Mouse (Mus musculus) urinary bladder, adult 2 months (tissue): Measurements from ENCODE around the gene Cd59a. TPM values are rescaled to one million over a fixed set of nuclear protein-coding genes. Genes with fewer than 3 reads are reported as not detected.
"Not testable (repeated sequence)": the region's sequence is repeated elsewhere in the genome, so short reads cannot be mapped to it uniquely, and the experiment has no call there.

Source experiments
- DNase-seq: peaks from one replicate; pipeline ENCODE4 v3.0.0; 2022; ENCODE audit warnings: low spot score
- polyA plus RNA-seq: library from polyadenylated mRNA; depleted of rRNA; stranded (reverse); fragments of >200 nt; gene quantifications from 2 replicates; pipeline ENCODE4 v1.2.3, GENCODE M21; 2012; rRNA removed

Cd59a gene
- 122 and 131 TPM in 2 replicates for polyA plus RNA-seq

DNA sequence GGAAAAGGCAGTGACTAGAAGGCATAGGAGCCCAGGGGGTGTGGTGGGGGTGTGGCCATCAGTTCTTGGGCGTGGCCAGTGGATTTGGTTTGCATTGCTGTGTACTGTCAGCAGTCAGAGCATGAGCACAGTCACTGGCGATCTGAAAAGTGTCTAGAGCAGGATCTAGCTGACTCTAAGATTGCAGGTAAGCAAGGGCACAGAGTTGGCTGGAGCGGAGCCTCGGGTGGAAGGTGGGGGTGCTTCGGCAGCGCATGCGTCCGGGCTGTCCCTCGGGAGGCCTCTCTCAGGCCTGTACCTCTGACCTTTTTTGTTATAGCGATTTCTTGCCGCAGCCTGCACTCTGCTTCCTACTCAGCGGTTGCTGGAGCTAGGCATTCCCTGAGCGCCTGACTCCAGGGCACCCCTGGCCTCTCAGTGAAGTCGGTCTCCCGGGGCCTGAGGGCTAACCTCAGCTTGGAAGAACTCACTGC is at the start of gene Cd59a:
TSS of gene Cd59a (plus strand) at position 61 of the 473 bp plus-strand sequence.
- peak; percentile 48 for DNase-seq

GRCm38 (mm10) chr2:104058381-104058780 is 37.2 kb upstream of the Cd59a start:
- no peak for DNase-seq

GRCm38 (mm10) chr2:104058954-104059353 is 36.6 kb upstream of the Cd59a start:
- no peak for DNase-seq

- no peak for DNase-seq
These were observed 35.8 kb upstream of the Cd59a start for GRCm38 (mm10) chr2:104059786-104060185.

DNA sequence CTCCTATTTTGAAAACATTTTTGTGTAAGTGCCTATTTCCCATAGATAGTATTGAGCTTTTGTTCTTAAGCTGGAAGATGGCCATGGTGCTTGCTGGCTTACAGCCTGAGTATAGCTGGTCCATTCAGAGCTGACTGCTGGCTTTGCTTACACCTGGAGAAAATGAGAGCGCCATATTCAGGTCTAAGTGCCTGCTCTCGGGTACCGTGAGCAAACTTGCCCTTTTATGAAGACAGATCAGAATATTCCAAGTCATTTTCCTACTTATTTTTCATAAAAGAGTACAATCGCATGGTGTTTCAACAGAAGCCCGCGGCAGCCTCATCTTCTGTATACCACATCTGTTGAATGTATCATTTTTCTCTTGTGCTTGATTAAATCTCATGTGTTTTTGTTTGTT is 34.6 kb upstream of the Cd59a start:
- no peak for DNase-seq

GRCm38 (mm10) chr2:104062665-104063064 is 32.9 kb upstream of the Cd59a start:
- no peak for DNase-seq

- DNase-seq, result no peak
These were observed 31.4 kb upstream of the Cd59a start for GRCm38 (mm10) chr2:104064152-104064551.

- DNase-seq, result not testable (repeated sequence)
These were observed 30.1 kb upstream of the Cd59a start, which contains the start of gene Gm10912 for GRCm38 (mm10) chr2:104065526-104065925. TSS of gene Gm10912 (plus strand) at chr2:104065826.

DNA sequence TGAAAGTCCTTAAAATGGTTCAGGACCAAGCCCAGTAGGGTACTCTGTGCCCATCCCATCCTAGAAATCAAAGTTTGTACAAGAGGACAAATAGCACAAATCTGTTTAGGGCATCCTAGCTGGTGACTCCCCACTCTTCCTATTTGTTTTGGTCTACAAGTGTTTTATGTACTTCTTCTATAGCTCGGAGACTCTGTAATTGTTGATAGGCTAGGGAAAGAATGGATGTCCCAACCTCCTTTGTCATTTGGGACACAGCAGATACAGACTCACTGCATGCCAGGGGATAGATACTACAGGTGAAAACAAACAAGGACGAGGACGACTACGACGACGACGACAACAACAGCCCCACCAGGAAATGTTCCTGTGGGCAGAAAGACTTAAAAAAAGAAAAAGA is 27.2 kb upstream of the Cd59a start, which contains the start of gene Gm10799:
TSS of gene Gm10799 (minus strand) at position 101 of the 400 bp plus-strand sequence.
- DNase-seq, result not testable (repeated sequence)

GRCm38 (mm10) chr2:104069704-104070185 is 25.9 kb upstream of the Cd59a start, which contains the start of gene Cd59b:
TSS of gene Cd59b (plus strand) at chr2:104069849.
- no peak for DNase-seq

DNA sequence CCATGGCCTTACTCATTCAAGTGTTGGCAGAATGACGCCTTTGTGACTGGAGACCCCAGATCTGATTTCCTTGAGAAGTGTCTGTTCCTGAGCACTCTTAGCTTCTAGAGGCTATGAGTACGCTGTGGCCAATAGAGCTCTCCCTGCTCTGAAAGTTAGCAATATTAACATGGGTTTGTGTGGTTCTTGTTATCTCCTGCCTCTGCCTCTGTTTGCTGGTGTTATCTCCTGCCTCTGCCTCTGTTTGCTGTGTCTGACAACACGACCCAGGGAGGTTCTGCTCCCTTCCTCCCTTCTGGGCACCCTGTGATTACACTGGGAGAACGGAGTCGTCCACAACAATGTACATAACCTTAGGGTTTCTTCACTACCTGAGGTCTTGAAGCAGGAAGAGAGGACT is 17.3 kb upstream of the Cd59a start:
- DNase-seq, result not testable (repeated sequence)

DNA sequence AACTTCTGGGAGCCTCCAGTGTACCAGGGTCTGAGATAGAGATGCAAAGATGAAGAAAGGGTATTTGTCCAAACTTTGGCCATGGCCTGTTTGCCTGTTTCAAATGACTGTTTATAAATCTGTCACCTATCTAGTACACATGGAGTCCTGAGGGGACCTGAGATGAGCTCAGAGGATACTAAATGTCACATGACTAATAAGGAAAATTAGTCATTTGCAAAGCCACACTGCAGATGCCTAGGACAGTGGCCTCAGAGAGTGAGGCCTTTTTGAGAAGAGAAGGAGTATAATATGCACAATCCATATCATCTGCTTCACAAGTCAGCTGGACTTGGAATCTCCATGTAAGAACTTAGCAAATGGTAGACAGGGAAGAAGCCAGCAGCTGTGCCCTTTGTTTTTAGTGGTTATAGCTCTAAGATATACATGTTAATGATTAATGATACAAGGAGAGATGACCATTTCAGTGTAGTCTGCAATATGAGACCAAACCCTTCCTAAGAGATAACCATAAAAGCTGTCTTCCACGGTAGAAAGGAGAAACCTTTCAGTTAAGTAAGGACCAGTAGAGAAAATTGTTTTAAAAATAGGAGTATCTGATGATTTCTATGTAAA is 14.1 kb upstream of the Cd59a start:
- DNase-seq, result not testable (repeated sequence)

- DNase-seq, result no peak
These were observed 13.1 kb upstream of the Cd59a start for GRCm38 (mm10) chr2:104082474-104082873.

DNA sequence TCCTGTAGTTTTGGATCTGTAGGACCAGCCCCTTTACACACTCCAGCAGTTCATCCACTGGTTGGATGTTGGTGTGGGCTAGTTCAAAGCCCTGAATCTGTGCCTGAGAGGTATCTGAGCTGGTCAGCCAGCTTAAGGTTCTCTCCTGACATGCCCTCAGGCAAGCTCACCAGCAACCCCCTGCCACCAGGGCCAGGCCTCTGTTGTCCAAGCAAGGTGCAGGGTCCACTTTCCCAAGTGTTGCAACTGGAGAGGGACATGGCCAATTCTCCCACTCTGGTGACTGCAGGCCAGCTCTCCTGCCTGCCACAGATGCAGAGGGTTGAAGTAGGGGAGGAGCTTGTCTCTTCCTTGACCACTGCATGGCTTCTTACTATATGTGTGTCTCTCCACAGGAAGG is 11.6 kb upstream of the Cd59a start:
- not testable (repeated sequence) for DNase-seq

- DNase-seq, result not testable (repeated sequence)
These were observed 8.0 kb upstream of the Cd59a start for GRCm38 (mm10) chr2:104087562-104087961.

GRCm38 (mm10) chr2:104093305-104093704 is 2.3 kb upstream of the Cd59a start:
- no peak for DNase-seq

GRCm38 (mm10) chr2:104096256-104096655 is 655 bp downstream of the Cd59a start:
- no peak for DNase-seq

- not testable (repeated sequence) for DNase-seq
These were observed 1.2 kb downstream of the Cd59a start for GRCm38 (mm10) chr2:104096796-104097195.

DNA sequence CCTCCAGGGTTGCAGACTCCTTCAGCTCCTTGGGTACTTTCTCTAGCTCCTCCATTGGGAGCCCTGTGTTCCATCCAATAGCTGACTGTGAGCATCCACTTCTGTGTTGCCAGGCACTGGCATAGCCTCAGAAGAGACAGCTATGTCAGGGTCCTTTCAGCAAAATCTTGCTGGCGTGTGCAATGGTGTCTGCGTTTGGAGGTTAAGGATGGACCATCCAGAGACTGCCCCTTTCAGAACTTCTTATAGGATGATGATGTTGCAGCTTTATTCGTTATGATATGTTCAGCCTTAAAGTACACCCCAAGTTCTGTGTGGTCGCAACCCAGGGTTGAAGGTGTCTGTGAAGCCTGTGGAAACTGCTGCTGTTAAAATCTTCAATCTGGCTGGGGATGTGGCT is 1.8 kb downstream of the Cd59a start:
- not testable (repeated sequence) for DNase-seq

DNA sequence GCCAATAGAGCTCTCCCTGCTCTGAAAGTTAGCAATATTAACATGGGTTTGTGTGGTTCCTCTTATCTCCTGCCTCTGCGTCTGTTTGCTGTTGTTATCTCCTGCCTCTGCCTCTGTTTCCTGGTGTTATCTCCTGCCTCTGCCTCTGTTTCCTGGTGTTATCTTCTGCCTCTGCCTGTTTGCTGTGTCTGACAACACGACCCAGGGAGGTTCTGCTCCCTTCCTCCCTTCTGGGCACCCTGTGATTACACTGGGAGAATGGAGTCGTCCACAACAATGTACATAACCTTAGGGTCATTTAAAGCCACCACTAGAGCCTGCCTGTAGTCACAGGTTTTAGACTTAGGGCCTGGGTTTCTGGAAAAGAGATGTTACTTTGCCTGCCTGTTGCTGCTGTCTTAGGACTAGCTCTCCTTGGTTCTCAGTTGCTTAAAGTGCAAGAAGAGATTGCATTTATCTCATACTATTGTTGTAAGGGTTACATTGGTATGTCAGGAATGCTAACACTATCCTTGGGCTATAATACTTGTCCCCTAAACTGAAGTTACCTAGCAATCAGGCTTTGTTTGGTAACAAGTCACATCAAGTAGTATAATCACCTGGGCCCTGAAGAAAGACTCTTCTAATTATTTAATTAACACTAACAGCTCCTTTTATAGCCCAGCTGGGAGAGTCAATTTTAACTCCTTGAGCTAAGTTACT is 3.1 kb downstream of the Cd59a start:
- DNase-seq, result no peak

- no peak for DNase-seq
These were observed 3.6 kb downstream of the Cd59a start for GRCm38 (mm10) chr2:104099231-104099585.

- no peak for DNase-seq
These were observed 4.3 kb downstream of the Cd59a start for GRCm38 (mm10) chr2:104099946-104100345.

GRCm38 (mm10) chr2:104104800-104105199 is 9.2 kb downstream of the Cd59a start:
- DNase-seq, result no peak
